Mouse (Mus musculus) layer of hippocampus, adult 11-12 months (tissue): Measurements from ENCODE around the gene Cep170.

Experiments
- DNase-seq: peaks from one replicate; pipeline ENCODE4 v3.0.0; 2022; ENCODE audit warnings: low spot score

Cep170 gene

DNA sequence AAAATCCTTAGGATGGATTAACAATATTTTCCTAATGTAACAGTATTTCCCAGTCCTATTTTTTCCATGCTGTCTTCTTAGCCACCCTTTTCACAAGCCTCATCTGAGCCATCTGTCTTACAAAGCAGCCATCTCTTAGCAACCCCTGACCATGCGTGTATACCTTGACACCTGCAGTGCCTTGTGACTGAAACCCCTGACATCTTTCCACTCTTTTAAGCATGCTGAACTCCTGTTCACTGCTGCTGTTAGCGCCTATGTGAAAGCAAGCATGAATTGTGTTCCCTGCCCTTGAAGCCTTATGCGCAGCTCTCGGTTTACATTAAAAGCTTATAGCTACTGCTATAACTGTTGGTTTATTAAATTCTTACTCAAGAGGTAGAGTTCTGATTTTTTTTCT, 11.2 kb upstream of the Cep170 start:
- DNase-seq, result no peak

DNA sequence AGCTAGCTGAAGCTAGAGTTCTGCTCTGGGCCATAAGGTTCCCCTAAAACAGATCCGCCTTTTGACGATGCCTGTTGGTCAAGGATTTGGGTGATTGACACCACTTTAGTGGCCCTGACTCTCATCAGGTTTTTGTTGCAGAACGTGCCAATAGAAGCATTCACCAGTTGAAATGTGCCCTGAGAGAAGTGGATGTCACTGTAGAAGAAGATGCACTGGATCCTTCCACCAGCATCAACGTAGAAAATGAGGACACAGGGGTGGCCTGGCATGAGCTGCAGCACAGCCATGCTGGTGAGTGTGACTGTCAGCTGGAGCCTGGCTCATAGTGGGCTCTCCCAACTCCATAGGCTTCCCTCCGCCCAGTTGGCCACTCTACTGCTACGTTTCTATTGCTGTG, 10.7 kb upstream of the Cep170 start:
- no peak for DNase-seq

DNA sequence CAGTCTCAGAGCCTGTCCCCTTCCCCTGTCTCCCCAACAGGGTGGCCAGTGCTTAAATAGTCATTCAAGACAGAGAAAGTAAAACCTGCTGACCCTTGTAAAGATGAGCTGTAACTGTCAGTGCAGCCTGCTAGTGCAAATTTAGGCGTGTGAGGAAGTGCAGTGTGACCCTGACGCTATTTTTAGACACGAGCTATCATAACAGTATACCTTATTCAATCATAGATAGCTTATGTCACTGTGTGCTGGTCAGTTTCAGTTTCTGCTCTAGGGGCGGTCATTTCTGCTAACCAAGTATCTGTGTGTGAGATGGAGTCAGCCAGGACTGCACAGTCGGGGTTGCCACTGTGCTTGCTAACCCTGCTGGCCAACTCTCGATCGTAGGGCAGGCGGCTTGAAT, 10.0 kb upstream of the Cep170 start:
- DNase-seq, result no peak

DNA sequence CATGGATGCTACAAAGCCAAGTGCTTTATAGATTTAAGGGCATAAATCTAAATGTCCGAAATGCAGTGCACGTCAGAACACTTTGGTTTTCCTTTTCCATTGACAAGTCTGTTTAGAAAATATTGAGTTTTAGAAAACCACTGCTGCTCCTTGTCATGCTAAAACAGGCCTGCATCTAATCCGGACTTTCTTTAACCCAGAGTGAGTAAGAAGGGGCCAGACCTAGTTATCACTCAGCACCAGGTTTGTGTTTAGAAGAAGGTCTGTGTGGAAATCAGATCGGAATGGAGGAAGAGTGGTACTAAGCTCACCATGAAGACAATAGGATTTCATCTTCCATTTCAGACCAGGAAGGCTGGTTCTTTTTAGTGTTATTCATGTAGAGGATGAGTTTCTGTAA, 9.1 kb upstream of the Cep170 start:
- no peak for DNase-seq

DNA sequence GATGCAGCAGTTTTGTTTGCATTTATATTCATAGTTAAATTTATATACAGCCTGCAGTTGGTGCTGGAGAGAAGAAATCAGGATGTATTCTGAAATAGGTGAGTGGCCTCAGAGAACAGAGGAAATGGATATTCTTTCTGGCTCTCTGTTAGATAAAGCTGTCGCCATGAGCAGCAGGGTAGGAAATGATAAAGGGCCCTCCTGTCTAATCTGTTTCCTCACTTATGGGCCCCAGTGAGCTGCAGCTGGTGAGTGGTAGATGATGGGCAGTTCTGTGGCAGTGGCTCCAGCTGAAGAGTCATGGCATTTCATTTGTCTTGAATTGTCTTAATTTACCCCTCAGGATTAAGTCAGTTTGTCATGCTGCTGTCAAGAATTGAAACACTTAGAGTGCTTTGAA, 8.1 kb upstream of the Cep170 start:
- no peak for DNase-seq

DNA sequence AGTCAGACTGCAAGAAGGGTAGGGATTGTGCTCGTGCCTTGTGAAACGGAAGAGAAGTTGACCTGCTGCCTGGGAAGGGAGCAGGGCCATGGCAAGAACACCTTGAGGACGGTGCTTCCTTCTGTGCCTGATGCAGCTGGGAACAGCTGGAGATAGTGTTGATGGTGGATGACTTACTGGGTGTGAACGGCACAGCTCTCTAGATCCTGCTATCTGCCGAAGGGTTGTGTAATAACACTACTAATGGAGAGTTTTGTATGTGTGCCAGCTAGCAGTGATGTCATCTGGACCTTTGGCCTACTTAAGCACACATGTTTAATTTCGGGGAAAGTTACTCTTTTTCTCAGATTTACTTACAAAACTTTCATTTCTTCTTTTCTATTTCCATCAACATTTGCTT, 4.9 kb upstream of the Cep170 start:
- DNase-seq, result no peak

DNA sequence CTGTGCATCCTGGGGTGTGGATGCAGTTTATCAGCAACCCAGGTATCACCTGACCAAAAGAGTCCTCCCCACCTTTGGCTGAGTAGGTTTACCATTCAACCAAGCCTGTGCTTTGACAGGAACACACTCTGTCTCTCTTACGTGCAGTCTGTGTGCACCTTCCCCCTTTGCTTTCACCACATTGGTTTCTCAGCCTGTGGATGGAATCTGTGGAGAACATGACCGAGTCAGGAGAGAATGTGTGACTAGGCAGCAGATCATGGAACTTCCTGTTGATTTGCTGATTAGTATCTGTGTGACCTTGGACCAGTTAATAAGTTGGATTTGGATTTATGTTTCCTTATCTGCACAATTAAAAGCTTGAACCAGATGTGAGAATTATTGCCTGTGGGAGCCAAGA, 4.3 kb upstream of the Cep170 start:
- no peak for DNase-seq

DNA sequence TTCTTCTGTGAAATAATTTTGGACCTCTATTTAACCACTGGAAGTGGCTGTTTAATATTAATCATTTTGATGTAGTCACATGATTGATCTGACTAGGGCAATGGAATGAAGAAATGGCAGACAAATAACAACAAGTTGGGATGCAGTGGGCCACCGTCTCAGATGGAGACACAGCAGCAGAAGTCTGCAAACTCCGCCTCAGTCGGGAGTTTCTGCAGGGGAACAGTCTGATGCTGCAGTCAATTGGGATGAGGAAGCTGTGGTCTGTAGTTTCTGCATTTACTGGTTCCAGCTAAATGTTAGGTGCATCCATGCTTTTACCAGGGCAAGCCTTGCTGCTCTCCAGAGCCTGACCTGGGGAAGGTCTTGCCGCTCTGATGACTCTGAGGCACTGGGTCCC, 2.9 kb upstream of the Cep170 start:
- DNase-seq, result no peak

DNA sequence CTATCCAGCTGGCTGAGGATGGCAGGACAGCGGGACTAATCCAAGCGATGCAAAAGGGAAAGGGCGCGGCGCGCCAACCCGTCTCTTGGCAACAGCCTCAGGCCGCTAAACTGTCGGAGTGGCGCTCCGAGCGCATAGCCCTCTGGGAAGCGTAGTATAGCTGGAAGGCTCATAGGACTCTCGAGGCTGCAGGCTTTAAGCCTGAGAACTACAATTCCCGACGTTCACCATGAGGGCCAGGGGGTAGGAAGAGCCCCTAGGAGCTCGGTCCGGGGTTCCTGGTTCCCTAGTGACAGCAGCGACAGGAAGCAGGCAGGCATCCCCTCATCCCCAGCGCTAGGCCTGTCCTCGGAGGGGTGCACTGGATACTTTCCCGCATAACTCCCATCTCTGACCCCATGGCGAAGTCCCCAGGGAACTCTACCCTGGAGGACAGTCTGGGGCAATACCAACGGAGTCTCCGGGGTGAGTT, 760 bp upstream of the Cep170 start, which contains the start of gene Sdccag8:
Sdccag8 (plus strand) TSS at position 70 of the 472 bp plus-strand sequence.
- peak; percentile 96 for DNase-seq

DNA sequence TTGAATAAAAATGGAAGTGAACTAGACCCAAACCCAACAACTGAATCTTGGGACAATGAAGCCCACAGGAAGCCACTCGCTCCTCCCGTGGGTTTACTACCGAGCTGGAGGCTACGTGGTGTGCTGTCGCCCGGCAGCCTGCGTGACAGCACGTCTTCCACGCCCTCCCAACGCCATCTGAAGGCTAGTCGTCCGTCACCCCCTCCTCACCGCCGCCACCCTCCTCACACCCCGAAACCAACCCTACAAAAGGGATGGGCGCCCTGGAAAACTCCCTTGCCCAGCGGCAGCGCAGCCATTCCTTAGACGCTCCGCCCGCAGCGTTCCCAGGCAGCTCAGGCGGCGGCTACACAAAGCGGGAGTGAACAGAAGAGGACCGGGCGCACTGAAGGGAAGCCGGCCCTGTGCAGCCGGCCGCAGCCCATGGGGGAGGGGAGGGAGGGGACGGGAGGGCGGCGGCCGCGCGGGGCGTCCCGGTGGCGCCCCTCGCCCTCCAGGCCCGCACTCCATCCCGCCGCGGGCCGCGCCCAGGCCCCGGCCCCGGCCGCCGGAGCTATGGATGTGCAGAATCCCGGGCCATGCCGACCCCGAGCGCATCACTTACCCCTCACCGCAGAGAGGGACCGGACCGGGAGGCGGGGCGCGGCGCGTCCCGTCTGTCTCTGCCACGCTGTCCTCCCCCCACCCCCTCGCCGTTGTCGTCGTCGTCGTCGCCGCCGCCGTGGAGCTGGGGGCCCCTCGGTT, 403 bp downstream of the Cep170 start:
- DNase-seq, result peak; percentile 78

DNA sequence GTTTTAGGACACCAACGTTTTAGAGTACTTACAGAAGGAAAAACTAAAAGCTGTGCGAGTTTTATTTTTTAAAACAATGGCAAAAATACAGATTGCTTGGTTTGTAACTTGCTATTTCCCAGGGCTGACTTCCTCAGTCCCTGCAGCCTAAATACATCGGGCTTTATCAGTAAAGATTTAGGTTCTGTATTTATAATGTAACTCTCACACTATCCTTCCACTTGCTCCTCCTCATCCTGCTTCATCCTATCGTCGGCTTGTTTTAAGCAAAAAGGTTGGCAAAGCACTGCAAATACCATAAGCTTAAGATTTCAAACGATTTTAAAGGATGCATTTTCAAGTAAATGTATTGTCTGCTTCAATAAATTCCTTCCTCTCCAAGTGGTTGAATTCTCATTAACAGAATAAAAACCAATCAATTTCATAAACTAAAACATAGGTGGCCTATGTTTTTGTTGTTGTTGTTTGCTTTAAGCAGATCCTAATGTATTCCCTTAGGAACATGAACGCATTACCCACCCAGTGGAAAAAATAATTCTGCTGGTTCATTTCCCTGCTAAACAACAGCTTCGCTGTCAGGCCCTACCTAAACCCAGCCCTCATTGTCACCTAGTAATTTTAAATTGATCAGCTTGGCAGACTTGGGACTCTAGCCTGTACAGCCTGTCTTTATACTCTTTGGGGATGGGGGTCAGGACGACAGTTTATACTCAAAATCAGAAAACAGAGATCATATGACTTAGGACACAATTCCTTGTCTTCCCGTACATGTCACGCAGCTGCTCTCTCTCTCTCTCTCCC, 1.2 kb downstream of the Cep170 start:
- DNase-seq, result no peak

DNA sequence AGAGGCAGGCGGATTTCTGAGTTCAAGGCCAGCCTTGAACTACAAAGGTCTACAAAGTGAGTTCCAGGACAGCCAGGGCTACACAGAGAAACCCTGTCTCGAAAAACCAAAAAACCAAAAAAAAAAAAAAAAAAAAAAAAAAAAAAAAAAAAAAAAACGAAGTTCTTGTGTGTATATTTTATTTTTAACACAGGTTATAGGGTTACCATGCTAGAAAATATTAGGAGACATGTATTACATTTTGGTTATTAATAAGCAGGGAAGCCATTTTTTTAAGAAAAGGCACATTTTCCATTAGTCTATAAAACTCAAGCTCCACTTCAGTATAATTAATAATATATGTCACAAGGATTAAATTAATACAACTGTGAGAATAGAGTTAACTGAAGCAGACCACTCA, 2.0 kb downstream of the Cep170 start:
- no peak for DNase-seq

DNA sequence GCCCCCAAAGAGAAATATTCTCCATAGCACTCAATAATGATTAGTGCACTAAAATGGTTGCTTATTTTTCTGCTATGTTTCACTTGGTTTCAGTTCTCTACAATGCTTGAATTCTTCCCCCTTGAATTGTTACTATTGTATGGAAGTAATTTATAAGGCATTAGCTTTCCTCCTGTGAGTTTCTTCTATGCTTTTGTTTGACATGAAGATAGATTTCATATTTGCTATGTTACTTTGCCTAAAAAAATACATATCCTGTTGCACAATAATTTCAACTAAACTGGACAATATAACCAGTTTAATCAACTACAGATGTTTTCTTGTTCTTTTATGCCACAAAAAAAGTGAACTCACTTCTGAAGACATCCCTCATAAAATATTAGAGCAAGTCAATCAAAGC, 3.7 kb downstream of the Cep170 start:
- no peak for DNase-seq

DNA sequence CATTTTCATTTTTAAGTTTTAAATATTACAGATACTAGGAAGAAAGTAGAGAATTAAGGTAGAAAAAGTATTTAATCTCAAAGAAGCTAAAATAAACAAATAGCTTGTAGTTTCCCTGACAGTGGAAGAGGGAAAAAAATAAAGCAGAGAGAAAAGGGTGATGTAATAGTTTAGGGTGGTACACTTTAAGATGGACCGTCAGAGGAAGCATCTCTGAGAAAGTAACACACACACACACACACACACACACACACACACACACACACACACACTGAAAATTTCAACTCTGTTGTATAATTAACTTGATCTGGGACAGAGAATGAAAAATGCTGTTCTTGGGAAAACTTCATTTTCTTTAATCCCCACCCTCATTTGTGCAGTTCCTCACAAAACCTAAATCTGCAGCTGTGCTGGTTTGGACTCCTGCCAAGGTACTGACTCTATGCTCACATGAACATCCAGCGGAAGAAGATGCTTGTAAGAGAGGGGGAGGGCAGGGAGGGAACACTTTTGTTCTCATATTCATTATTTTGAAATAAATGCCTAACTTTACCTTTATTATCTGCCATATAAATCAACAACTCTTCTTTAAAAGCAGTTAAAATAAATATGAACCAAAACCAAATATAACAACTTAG, 13.0 kb downstream of the Cep170 start:
- DNase-seq, result peak; percentile 71

DNA sequence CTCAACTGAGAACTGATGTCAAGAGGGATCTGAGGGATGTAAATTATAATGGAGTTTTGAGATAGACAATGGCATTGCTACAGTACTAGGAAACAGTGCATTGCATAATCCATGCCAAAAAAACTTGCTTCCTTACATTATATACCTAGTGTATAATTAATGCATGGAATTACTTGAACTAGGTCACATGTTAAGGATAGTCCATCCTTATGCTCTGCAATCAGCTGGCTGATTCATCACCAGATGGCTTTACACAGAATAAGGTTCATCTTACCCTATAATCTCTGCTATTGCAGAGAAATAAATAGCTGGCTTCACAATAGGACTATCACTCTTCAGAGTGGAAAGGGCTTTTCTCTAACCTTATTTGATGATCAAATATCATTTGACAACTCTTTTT, 15.2 kb downstream of the Cep170 start:
- no peak for DNase-seq

DNA sequence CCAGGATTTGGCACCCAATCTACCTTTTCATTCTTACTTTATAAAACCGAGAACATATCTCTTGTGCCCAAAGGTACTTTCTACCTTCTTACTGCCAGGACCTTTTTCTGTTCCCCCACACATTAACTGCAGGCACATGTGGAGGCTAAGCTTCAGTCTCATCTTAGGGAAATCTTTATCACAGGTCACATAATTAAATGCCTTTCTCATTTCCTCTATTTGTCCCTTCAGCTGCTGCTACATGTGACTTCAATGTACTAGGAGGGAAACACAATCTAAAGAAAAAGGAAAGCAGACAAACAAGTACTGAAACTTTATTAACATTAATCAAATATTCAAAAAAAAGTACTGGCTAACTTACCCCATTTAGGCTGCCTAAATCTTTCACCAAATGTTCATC, 21.7 kb downstream of the Cep170 start:
- DNase-seq, result no peak

DNA sequence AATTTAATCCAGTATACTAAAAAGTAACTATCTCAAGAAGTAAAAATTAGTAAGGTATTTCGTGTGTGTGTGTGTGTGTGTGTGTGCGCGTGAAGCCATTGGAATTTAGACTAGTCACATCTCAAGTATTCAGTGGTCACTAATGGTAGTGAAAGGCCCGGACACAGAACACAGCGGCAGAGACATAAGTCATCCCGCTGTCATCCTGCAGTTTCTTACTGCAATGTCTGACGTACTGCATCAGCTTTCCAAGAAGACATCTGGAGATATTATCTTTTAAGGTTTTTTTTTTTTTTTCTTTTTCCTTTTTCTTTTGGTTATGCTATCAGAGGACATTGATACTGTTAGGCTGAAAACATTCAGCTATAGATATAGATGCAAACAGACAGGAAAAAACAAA, 24.5 kb downstream of the Cep170 start:
- no peak for DNase-seq

DNA sequence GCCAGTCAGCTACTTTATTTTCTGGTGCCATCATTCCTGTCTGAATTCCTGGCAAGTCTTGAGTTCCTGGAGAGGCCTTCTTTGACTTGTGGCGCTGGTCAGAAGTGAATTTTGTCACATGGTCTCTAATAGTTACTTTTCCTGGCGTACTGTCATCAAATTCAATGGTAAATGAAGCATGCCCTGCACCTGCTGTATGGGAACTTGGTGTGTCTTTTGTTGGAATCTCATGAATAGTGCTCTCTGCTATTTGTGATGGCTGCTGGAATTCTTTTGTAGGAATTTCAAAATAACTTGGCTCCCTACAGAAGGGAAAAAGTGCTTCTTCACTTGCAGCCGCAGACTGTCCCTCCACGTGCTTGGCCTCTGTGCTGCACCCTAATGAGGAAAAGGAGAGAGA, 39.3 kb downstream of the Cep170 start:
- DNase-seq, result no peak

DNA sequence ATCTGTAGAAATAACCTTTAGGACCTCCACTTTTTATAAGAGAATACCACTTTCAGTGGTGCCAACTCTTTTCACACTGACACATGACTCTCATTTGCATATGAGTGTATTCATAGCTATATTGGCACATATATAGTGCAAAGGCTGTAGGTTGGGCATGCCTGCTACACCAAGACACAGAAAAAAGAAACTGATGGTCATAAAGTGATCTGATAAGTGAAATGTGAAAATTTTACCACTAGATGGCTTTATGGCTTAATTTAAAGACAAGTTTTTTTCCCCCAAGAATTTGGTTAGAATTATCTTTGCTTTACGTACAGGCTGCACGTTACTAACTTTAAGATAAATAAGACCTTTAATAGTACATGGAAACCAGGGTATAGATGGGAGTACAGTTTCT, 51.6 kb downstream of the Cep170 start:
- no peak for DNase-seq

DNA sequence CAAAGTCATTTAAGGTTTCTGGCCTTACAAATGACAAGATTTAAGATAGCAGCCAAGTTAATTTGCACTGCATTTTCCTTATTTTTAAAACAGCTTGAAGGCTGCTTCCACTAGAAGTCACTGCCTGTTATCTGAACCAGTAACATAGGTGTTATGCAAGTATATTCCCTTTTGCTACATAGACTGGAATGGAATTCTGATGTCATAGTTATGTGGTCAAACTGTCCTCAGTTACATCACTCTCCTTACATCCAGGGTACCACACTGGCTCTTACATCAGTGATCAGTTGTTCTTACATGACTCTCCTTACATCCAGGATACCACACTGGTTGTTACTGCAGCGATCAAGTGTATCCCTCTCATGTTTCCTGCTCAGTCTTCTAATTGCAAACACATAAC, 53.2 kb downstream of the Cep170 start:
- no peak for DNase-seq

DNA sequence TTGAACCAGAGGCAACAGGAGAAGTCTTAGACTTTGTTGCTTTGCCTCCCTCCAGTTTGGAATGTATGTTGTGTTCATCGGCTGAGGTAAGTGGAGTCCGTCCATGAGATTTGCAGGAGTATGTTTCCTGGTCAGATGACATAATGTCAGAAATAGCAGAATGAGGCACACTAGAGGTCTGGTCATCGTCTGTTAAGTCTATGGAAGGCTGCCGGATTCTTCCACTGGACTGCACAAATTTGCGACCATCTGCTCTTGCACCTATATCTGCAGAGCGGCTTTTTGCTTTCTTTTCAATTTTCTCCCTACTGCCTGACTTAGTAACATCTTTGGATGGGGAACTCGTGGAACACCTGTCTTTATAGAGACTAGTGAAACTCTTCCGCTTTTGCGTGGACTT, 58.3 kb downstream of the Cep170 start:
- DNase-seq, result no peak

DNA sequence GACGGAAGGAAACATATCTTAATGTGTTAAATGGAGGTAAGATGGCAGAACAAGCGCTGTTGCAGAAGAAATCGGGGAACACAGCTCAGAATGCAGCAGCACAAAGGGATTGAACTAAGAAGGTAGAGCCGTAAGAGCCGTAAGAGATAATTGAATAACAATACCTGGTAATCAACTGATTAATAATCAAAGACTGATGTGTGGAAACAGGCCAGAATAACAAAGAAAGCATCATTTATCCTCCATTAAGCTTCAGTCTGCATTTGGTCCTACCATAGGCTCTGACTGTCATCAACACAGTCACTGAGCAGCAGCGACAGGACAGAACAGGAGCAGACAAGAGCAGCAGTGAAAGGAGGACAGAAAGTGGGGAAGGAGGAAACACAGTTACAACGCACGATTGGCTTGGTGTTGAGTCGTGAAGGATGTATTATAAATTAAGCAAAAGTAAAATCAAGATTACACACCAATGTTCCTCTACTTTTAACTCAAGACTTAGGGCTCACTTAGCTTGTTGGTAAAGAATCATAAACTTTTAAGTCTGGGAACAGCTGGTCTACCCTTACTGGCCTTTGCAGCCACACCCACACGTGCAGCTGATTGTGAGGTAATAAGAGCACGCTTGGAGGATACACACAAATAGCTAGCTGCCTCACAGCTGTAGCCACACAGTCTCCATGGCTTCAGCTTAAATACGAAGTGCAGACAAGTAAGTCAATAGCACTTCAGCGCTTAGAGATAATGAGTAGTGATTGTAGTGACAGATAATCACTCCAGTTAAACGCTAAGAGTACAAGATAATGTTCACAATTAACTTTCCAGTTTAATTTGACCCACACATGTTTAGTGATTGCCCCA, 59.8 kb downstream of the Cep170 start:
- no peak for DNase-seq
